Mouse (Mus musculus) hindbrain, embryonic 14.5 days (tissue): Measurements from ENCODE around the gene Atp6v0e. TPM values are rescaled to one million over a fixed set of nuclear protein-coding genes. Genes with fewer than 3 reads are reported as not detected.
A peak's percentile ranks its signal among the peaks of the same experiment; 100 is the strongest.

Experiments used
- ATAC-seq: fragments of 200-750 bp; cut with Nextera tagmentation; 2 replicates; pipeline ENCODE4 v1.8.0; 2017; ENCODE audit warnings: moderate number of reproducible peaks, mild to moderate bottlenecking, moderate TSS enrichment, moderate library complexity; ENCODE audit not compliant: low FRiP score
- DNase-seq: peaks from one replicate; pipeline ENCODE4 v3.0.0-alpha.2; 2015; ENCODE audit warnings: low spot score
- H3K27ac ChIP-seq: fragments of 300-500 bp; sonication (generic); 2 replicates; pipeline ENCODE4 v1.5.1; 2014; ENCODE audit warnings: mild to moderate bottlenecking, moderate library complexity
- H3K27me3 ChIP-seq: fragments of 300-500 bp; sonication (generic); 2 replicates; pipeline ENCODE4 v1.6.1; 2014; ENCODE audit warnings: mild to moderate bottlenecking, low read length, mixed read lengths; ENCODE audit not compliant: control insufficient read depth, insufficient read depth
- H3K36me3 ChIP-seq: fragments of 300-500 bp; sonication (generic); replicated peaks from 2 replicates; pipeline ENCODE4 v1.6.1; 2014; ENCODE audit not compliant: control insufficient read depth, insufficient read depth
- H3K4me1 ChIP-seq: fragments of 300-500 bp; sonication (generic); replicated peaks from 2 replicates; pipeline ENCODE4 v1.6.1; 2014; ENCODE audit warnings: antibody characterized with exemption, low read length, mixed read lengths; ENCODE audit not compliant: control insufficient read depth, insufficient read depth
- H3K4me2 ChIP-seq: fragments of 300-500 bp; sonication (generic); replicated peaks from 2 replicates; pipeline ENCODE4 v1.6.1; 2014; ENCODE audit warnings: mild to moderate bottlenecking, moderate library complexity
- H3K4me3 ChIP-seq: fragments of 300-500 bp; sonication (generic); replicated peaks from 2 replicates; pipeline ENCODE4 v1.5.1; 2014; ENCODE audit warnings: mild to moderate bottlenecking, low read length
- H3K9ac ChIP-seq: fragments of 300-500 bp; sonication (generic); 2 replicates; pipeline ENCODE4 v1.6.1; 2014
- H3K9me3 ChIP-seq: fragments of 300-500 bp; sonication (generic); 2 replicates; pipeline ENCODE4 v1.6.1; 2016; ENCODE audit warnings: low read length; ENCODE audit not compliant: control insufficient read depth
- WGBS: fragments of 180-500 bp; shearing (Covaris S2); extraction: QIAGEN DNeasy Blood & Tissue Kit; methylation state at CpG from one replicate; pipeline ENCODE4 v1.1.7; 2014; 5-methylcytosine and 5-hydroxymethylcytosine counted together
- polyA plus RNA-seq: library from polyadenylated mRNA; unstranded; fragments of >200 nt; fragmentation: Nextera tagmentation; extraction: Ambion mirVana; gene quantifications from 2 replicates; pipeline ENCODE4 v1.2.1, GENCODE M21; 2014

Atp6v0e gene
- polyA plus RNA-seq, result 91.3 and 106 TPM in 2 replicates

DNA sequence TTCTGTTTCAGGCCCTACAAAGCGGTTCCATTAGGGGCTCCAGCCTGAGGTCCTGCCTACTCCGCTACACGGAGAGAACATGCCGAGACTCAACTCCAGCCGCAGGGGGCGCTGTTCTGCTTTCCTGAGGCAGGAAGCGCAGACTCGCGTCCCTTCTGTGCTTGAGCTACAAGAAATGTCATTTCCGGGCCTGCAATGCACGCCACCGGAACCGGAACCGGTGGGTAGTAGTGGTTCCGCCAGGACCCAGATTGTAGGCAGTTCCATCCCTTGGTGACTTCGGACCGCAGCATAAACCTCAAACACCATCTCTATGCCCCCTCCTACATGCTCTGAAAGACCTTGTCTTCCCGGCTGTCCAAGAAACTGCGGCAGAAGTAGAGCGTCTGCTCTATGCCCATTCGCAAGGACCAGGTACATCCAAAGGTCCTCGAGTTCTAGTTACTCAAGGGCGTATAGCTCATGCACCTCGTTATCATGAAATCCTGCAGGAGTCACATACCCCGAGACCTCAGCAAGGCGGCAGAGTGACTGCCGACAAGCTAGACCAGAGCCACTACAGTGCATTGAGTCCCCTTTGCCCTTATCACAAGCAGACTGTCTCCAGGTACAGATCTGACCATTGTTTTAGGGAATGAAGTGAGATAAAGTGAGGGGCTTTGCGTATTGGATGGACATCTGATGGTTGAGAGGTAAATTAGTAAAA is at the start of gene Atp6v0e:
Gene Atp6v0e, plus strand, starts transcription at position 254 of the 706 bp plus-strand sequence.
- WGBS, result 3% methylated on average over 28 of the region's 28 CpGs
- DNase-seq, result peak; percentile 98
- Histone ChIP-seq H3K9ac (peak within 1 kb of the TSS; percentile 74), H3K36me3 (no peaks in the 10 kb centered on the region), H3K27ac (peak within 1 kb of the TSS; percentile 34; the same call in 1 of the 2 replicates), H3K4me1 (peaks cover 7% of the 10 kb centered on the region), H3K9me3 (no peaks in the 10 kb centered on the region), H3K4me2 (peak within 1 kb of the TSS; percentile 86), H3K4me3 (peak within 1 kb of the TSS; percentile 52), H3K27me3 (no peaks in the 10 kb centered on the region)
- ATAC-seq, result peak; percentile 89

DNA sequence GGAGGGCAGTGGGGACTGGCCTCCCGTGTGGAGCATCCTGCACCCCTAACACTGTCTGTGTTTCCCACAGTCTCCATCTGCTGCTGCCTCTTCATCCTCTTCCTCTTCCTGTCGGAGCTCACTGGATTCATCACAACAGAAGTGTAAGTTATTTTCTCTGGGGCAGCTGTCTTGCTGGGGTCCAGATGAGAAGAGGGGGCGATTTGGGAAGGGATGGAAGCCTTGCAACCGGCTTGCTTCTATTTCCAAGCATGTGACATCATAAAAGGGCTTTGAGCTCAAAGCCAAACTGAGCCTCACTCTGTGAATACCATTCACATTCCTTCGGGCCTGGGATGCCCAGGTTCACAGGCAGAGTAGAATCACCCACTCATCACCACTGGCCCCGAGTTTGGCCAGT is 48.7 kb upstream of the Atp6v0e start:
- Histone ChIP-seq H3K4me2 (no peak overlapping the region), H3K27me3 (no peaks in the 10 kb centered on the region), H3K9me3 (no peaks in the 10 kb centered on the region), H3K4me3 (no peak overlapping the region), H3K9ac (no peak overlapping the region), H3K4me1 (no peaks in the 10 kb centered on the region), H3K27ac (no peak overlapping the region), H3K36me3 (peaks cover 80% of the 10 kb centered on the region)
- WGBS, result 85% methylated on average over 6 of the region's 6 CpGs
- no peak for ATAC-seq
- DNase-seq, result no peak

DNA sequence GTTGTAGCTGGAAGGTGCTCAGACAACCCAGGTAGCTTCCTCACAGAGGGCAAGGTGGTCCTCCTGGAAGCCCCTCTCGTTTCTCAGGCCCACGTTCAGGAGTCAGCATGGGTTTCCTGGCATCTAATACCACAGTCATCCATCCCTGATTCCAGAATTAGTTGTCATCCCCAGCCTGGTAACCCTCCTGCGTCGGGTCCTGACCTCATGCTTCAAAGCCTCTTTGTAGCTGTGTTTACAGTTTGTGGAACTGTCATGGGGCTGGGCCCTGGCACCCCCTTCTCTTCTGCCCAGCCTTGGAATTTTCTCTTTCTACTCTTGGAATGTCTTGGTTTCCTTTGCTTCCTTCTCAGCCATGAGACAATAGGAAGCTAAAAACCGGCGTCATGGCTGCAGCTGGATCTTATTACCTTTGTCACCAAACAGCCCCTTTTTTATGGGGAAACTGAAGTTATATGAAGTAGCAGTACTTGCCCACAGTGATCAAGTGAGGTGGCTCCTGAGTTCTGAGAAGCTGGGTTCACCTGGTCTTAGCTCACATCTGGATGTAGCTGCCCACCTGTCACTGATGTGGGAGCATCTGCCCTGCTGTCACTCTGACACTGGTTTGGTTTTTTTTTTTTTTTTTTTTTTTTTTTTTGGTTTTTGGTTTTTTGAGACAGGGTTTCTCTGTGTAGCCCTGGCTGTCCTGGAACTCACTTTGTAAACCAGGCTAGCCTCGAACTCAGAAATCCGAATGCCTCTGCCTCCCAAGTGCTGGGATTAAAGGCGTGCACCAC is 48.1 kb upstream of the Atp6v0e start:
- ATAC-seq (no peak), DNase-seq (no peak)
- no peaks in the 10 kb centered on the region for H3K9me3 ChIP-seq
- no peaks in the 10 kb centered on the region for H3K4me1 ChIP-seq
- H3K27ac ChIP-seq, result no peak overlapping the region
- H3K36me3 ChIP-seq, result peaks cover 77% of the 10 kb centered on the region
- no peak overlapping the region for H3K9ac ChIP-seq
- H3K4me2 ChIP-seq, result no peak overlapping the region
- H3K4me3 ChIP-seq, result no peak overlapping the region
- no peaks in the 10 kb centered on the region for H3K27me3 ChIP-seq
- WGBS, result 84% methylated on average over 9 of the region's 9 CpGs

DNA sequence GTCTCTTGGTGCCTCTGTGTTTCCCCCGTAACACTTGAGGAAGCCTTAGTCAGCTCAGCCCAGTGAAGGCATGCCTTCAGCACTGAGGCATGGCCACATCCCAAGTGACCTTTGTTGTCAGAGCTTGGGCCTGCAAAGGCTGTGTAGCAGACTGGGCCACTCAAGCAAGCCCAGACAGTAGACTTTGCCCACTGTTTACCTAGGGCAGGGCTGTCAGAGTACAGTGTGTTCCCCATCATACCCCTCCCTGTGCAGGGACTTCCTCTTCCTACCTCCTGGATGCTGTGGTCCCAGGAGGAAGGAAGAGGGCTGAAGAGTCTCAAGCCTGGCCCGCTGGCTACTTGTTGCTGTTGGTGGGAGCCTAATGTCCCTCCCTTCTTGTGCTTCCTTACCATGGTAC is 46.3 kb upstream of the Atp6v0e start:
- 81% methylated on average over 2 of the region's 2 CpGs for WGBS
- DNase-seq, result no peak
- H3K9ac ChIP-seq, result no peak overlapping the region
- no peaks in the 10 kb centered on the region for H3K4me1 ChIP-seq
- H3K27me3 ChIP-seq, result no peaks in the 10 kb centered on the region
- no peak overlapping the region for H3K27ac ChIP-seq
- no peak overlapping the region for H3K4me2 ChIP-seq
- no peak overlapping the region for H3K4me3 ChIP-seq
- no peak for ATAC-seq
- H3K36me3 ChIP-seq, result peaks cover 68% of the 10 kb centered on the region
- H3K9me3 ChIP-seq, result no peaks in the 10 kb centered on the region

DNA sequence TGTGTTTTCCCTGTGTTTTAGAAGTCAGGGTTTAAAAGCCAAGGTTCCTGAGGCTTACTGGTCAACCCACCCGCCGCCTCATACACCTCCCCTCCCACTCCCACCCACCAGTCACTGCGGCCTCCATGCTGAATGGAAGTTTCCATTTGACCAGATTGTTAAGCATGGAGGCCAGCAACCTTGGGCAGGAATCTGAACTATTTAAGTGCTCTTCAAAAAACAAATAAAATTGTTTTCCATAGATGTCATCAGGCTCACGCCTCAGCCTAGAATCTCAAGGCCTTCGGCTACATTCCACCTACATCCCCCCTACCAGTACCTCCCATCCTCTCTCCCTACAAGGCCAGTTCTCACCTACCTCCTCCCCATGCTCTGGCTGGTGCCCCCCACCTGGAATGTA is 44.5 kb upstream of the Atp6v0e start:
- Histone ChIP-seq H3K4me3 (no peak overlapping the region), H3K27ac (no peak overlapping the region), H3K9me3 (no peaks in the 10 kb centered on the region), H3K36me3 (peaks cover 67% of the 10 kb centered on the region), H3K27me3 (no peaks in the 10 kb centered on the region), H3K4me1 (no peaks in the 10 kb centered on the region), H3K4me2 (no peak overlapping the region), H3K9ac (no peak overlapping the region)
- DNase-seq (no peak), ATAC-seq (no peak)
- 100% methylated on average over 5 of the region's 5 CpGs for WGBS

DNA sequence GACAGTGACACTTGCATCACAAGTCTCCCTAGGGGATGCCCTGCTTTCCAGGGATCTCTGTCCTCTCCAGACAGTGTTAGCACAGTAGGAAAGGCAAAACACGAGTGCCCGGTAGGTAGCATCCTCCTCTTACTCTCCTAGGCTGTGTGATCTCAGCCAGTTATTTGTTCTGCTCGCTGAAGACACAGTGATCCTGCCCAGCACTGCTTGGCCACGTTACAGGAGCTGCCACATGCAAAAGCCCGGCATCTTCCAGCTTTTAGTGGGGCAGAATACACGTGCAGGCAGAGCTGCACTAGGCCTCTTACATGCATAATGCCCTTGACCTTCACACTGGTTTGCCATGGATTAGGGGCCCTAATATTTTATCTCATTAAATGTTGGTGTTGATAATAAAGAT is 43.5 kb upstream of the Atp6v0e start:
- no peaks in the 10 kb centered on the region for H3K9me3 ChIP-seq
- no peaks in the 10 kb centered on the region for H3K27me3 ChIP-seq
- no peak for ATAC-seq
- peaks cover 69% of the 10 kb centered on the region for H3K36me3 ChIP-seq
- no peak overlapping the region for H3K4me3 ChIP-seq
- 87% methylated on average over 6 of the region's 6 CpGs for WGBS
- H3K9ac ChIP-seq, result no peak overlapping the region
- no peaks in the 10 kb centered on the region for H3K4me1 ChIP-seq
- H3K4me2 ChIP-seq, result no peak overlapping the region
- no peak overlapping the region for H3K27ac ChIP-seq
- no peak for DNase-seq

DNA sequence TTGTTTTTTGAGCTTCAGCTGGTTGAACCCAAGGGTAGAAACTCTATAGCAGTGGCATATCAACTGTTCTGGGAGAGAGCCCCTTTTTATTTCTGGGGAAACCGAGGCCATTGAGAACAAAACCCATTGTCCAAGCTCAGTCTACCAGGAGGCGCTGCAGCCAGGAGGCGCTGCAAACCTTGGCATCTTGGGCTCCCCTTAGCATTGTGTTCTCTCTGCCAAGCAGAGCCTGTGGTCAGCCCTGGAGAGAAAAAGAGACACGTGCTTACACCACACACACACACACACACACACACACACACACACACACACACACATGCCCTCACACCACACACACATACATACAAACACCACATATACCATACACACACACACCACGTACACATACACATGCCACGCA is 42.7 kb upstream of the Atp6v0e start:
- WGBS, result 93% methylated on average over 6 of the region's 6 CpGs
- Histone ChIP-seq H3K4me2 (no peak overlapping the region), H3K36me3 (peaks cover 71% of the 10 kb centered on the region), H3K4me1 (no peaks in the 10 kb centered on the region), H3K9me3 (no peaks in the 10 kb centered on the region), H3K27ac (no peak overlapping the region), H3K27me3 (no peaks in the 10 kb centered on the region), H3K4me3 (no peak overlapping the region), H3K9ac (no peak overlapping the region)
- no peak for DNase-seq
- ATAC-seq, result no peak

DNA sequence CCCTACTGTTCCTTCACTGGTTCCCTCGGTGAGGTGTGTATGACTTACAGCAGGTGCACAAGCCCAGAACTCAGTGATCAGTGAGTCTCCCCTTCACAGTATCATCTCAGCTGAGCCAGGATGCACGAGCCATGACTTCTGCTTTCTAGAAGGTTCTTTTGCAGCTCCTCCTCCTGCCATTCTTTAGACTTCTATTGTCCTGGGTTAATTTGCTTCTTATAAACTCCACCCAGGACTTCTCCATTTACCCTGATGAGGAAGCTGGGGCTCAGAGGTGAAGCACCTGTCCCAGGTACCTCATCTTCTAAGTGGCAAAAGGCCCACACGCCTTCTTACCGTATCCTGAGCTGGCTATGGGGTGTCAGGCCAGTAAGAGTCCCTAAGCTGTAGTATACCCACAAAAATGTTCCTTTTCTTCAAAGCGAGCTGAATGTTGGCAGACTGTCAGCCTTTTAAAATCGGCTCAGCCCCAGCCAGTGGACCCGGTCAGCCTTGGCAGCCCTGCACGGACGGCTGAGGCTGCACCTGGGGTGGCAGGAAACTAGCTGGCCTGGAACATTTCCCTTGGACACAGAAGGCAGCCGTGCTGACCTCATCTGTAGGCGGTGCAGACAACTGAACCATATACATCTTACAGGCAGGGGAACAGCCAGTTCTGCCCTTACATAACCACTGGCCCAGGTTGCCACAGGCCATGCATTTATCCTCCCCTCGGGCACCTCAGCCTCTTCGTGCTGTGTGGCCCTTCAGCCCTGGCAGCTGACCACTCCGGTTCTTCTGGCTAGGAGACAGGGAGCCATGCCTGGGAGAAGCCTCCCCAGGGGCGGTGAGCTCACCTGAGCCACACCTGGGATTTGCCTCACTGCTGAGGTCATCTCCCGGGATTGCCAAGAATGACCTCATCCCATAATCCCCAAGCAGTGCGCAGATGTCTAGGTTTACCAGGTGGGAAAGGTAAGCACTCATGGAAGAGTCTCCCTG is 42.0 kb upstream of the Atp6v0e start:
- H3K4me2 ChIP-seq, result no peak overlapping the region
- ATAC-seq, result no peak
- H3K4me3 ChIP-seq, result no peak overlapping the region
- H3K9ac ChIP-seq, result no peak overlapping the region
- DNase-seq, result no peak
- no peaks in the 10 kb centered on the region for H3K9me3 ChIP-seq
- no peaks in the 10 kb centered on the region for H3K27me3 ChIP-seq
- WGBS, result 90% methylated on average over 17 of the region's 17 CpGs
- H3K27ac ChIP-seq, result no peak overlapping the region
- H3K36me3 ChIP-seq, result peaks cover 74% of the 10 kb centered on the region
- H3K4me1 ChIP-seq, result no peaks in the 10 kb centered on the region

DNA sequence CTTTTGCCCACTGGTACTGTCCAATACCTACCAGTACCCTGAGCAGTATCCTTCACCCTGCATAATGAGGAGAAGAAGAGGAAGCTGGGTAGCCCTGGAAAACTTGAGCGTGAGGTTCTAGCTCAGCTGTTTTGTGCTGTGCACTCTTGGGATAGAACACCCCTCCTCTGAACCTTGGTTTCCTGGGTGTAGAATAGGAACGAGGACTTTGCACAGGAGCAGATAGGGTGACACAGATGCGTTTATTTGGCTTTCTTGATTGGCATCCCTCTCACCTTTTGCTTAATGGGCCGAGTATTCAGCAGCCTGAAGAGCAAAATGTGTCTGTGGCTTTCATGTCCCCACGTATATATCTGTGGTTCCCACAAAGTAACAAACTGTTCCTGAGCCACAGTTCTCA is 41.1 kb upstream of the Atp6v0e start:
- H3K9ac ChIP-seq, result no peak overlapping the region

More for the DNA sequence above, 41.1 kb upstream of the Atp6v0e start:
- DNase-seq, result no peak
- 91% methylated on average over 5 of the region's 5 CpGs for WGBS
- Histone ChIP-seq H3K9me3 (no peaks in the 10 kb centered on the region), H3K27me3 (no peaks in the 10 kb centered on the region), H3K4me2 (no peak overlapping the region), H3K27ac (no peak overlapping the region), H3K36me3 (peaks cover 74% of the 10 kb centered on the region), H3K4me3 (no peak overlapping the region), H3K4me1 (no peaks in the 10 kb centered on the region)
- ATAC-seq, result no peak
